Mouse (Mus musculus) stomach, postnatal 0 days (tissue): ENCODE results near the gene Galnt6.

Source experiments
- CTCF ChIP-seq: IDR thresholded peaks from 2 replicates; pipeline ENCODE4 v1.5.1; 2016; ENCODE audit warnings: antibody characterized with exemption, low read depth, mild to moderate bottlenecking, moderate library complexity
- EP300 ChIP-seq: optimal IDR thresholded peaks from 2 replicates; pipeline ENCODE3; 2016; ENCODE audit warnings: antibody characterized with exemption

DNA sequence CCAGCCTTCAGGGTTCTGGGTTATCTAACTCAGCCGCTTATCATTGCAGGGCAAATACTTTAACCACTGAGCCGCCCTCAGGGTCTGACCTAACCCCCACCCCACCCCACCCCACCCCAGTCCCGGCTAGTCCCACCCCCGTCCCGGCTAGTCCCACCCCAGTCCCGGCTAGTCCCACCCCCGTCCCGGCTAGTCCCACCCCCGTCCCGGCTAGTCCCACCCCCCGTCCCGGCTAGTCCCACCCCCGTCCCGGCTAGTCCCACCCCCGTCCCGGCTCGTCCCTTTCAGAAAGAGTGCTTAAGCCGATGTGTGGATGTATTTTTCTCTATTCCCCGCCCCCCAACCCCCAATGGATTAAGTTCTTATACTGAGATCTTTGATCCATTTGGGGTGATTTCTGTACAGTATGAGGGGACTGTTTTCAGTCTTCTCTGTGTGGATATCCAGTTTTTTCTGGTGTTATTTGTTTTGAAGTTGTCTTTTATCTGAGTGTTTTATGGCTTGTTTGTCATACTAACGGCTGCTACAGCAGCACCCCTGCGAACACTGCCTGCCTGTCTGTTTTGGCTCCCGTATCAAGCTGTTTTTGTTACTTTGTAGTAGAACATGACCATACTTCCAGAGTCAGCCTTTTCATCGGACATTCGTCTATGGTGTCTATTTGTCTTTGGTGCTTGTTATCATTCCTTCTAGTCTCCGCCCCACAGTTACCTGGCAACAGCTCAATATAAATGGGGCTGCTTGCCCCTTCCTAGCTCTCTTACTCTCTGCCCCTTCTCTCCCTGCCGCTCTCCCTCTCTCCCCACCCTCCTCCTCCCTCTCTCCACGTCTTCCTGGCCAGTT lies 18.2 kb upstream of the Galnt6 start:
- TF ChIP-seq CTCF = no peak
- no peak for TF ChIP-seq EP300
